Mouse (Mus musculus) T-helper 17 cell (primary cell): ENCODE results near the gene Gm21969.

ENCODE experiments used
- in situ Hi-C, 2 experiments: fragments of 300-600 bp; cut with MboI, MseI; formaldehyde crosslinking; loops; 1 replicate in 1 of 2; 2 replicates in 1 of 2; pipeline ENCODE4 v1.15.1; 2025; ENCODE audit warnings: high pct_unique_total_duplicates in 2 of 2

Gene Gm21969

GRCm38 (mm10) chr4:139602357-139603244 lies at the start of gene Gm21969:
Gene Gm21969, plus strand, starts transcription at chr4:139603186.
- in situ Hi-C loops = loop anchor here in 1 of 2 experiments (25.0 kb wide), 1 partner anchor 1935 kb away; the partner anchor contains the start of gene Spen

- in situ Hi-C loops = no loop called here
Observed at GRCm38 (mm10) chr4:139555235-139555634, 47.8 kb upstream of the Gm21969 start.

- in situ Hi-C loops = no loop called here
Observed at GRCm38 (mm10) chr4:139555951-139556350, 47.0 kb upstream of the Gm21969 start.

GRCm38 (mm10) chr4:139568361-139568760 lies 34.6 kb upstream of the Gm21969 start:
- in situ Hi-C loops = no loop called here

GRCm38 (mm10) chr4:139570756-139571155 lies 32.2 kb upstream of the Gm21969 start:
- in situ Hi-C loops = loop anchor here in 1 of 2 experiments (5.0 kb wide), 1 partner anchor 42 kb away; no protein-coding TSS in a partner anchor

- in situ Hi-C loops = loop anchor here in 1 of 2 experiments (5.0 kb wide), 1 partner anchor 39 kb away; no protein-coding TSS in a partner anchor
Observed at GRCm38 (mm10) chr4:139572928-139573512, 30.0 kb upstream of the Gm21969 start.

- in situ Hi-C loops = loop anchor here in 1 of 2 experiments (5.0 kb wide), 1 partner anchor 38 kb away; no protein-coding TSS in a partner anchor
Observed at GRCm38 (mm10) chr4:139574156-139574798, 28.7 kb upstream of the Gm21969 start.

GRCm38 (mm10) chr4:139574799-139575672 lies 27.9 kb upstream of the Gm21969 start:
- in situ Hi-C loops = loop anchor here (5.0 kb wide), 1 partner anchor 37 kb away; no protein-coding TSS in a partner anchor

GRCm38 (mm10) chr4:139575673-139576003 lies 27.3 kb upstream of the Gm21969 start:
- in situ Hi-C loops = loop anchor here in 1 of 2 experiments (5.0 kb wide), 1 partner anchor 37 kb away; no protein-coding TSS in a partner anchor

- in situ Hi-C loops = loop anchor here in 1 of 2 experiments (5.0 kb wide), 1 partner anchor 36 kb away; no protein-coding TSS in a partner anchor
Observed at GRCm38 (mm10) chr4:139576251-139576880, 26.6 kb upstream of the Gm21969 start.

GRCm38 (mm10) chr4:139577006-139577405 lies 26.0 kb upstream of the Gm21969 start:
- in situ Hi-C loops = loop anchor here in 1 of 2 experiments (5.0 kb wide), 1 partner anchor 35 kb away; no protein-coding TSS in a partner anchor

GRCm38 (mm10) chr4:139578389-139578788 lies 24.6 kb upstream of the Gm21969 start:
- in situ Hi-C loops = loop anchor here in 1 of 2 experiments (5.0 kb wide), 1 partner anchor 34 kb away; no protein-coding TSS in a partner anchor

GRCm38 (mm10) chr4:139579003-139579402 lies 24.0 kb upstream of the Gm21969 start:
- in situ Hi-C loops = loop anchor here in 1 of 2 experiments (5.0 kb wide), 1 partner anchor 33 kb away; no protein-coding TSS in a partner anchor

GRCm38 (mm10) chr4:139579466-139579865 lies 23.5 kb upstream of the Gm21969 start:
- in situ Hi-C loops = loop anchor here in 1 of 2 experiments (5.0 kb wide), 1 partner anchor 33 kb away; no protein-coding TSS in a partner anchor

- in situ Hi-C loops = no loop called here
Observed at GRCm38 (mm10) chr4:139580663-139581336, 22.2 kb upstream of the Gm21969 start.

GRCm38 (mm10) chr4:139581427-139582051 lies 21.4 kb upstream of the Gm21969 start:
- in situ Hi-C loops = no loop called here

GRCm38 (mm10) chr4:139582346-139582745 lies 20.6 kb upstream of the Gm21969 start:
- in situ Hi-C loops = no loop called here

GRCm38 (mm10) chr4:139582903-139583302 lies 20.1 kb upstream of the Gm21969 start:
- in situ Hi-C loops = no loop called here
